Mouse (Mus musculus) thymus, adult 2 months (tissue): Measurements from ENCODE around the gene Trmt1.

Source experiments
- CTCF ChIP-seq: fragments of 200-500 bp; IDR thresholded peaks from 2 replicates; pipeline ENCODE4 v1.5.1; 2012; ENCODE audit warnings: mild to moderate bottlenecking, control low read depth, low read length, moderate library complexity, borderline replicate concordance; ENCODE audit not compliant: control insufficient read depth, poor library complexity, insufficient read depth; ENCODE audit errors: extremely low read depth
- POLR2A ChIP-seq: fragments of 200-500 bp; IDR thresholded peaks from 2 replicates; pipeline ENCODE4 v1.6.1; 2012; ENCODE audit warnings: mild to moderate bottlenecking, low read length, control low read depth, moderate library complexity; ENCODE audit not compliant: control insufficient read depth, poor library complexity, insufficient read depth; ENCODE audit errors: extremely low read depth

- TF ChIP-seq POLR2A (no peak), CTCF (no peak)
Observed at GRCm38 (mm10) chr8:84731371-84732177, 45.5 kb downstream of the Trmt1 start.
